Mouse (Mus musculus): Measurements from ENCODE around the gene Ethe1. TPM values are rescaled to one million over a fixed set of nuclear protein-coding genes. Genes with fewer than 3 reads are reported as not detected.

Gene Ethe1
- polyA plus RNA-seq, 1 experiment = 34.7 TPM

DNA sequence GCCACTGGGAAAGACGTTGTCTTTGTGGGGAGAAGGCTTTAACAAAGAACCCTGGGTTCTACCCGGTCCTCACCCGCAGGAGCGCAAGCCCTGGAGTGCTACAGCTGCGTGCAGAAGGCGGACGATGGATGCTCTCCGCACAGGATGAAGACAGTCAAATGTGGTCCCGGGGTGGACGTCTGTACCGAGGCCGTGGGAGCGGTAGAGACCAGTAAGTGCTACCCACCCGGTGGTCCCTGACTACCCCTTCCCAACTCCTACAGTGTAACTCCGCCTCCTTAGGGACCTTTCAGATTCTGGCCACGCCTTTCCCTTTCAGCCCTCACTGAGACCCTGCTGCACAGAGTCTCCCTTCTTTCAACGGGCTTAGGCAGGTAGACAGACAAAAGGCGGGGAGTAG lies 49.7 kb downstream of the Ethe1 start:
- no peaks in the 10 kb centered on the region for H3K36me3 ChIP-seq (ENCODE audit: control insufficient read depth, insufficient read depth)
- H3K4me2 ChIP-seq (ENCODE audit: low read depth) = no peak overlapping the region
- H3K4me3 ChIP-seq = no peak overlapping the region
- TF ChIP-seq TCF12 (IDR thresholded peaks at IDR 0.05; ENCODE audit: insufficient read depth, poor library complexity, severe bottlenecking) (no peak), REST (IDR thresholded peaks at IDR 0.05; ENCODE audit: insufficient read depth, insufficient read length) (no peak), TCF3 (IDR thresholded peaks at IDR 0.05; ENCODE audit: insufficient read length, low read depth) (no peak), MAX (IDR thresholded peaks at IDR 0.05; ENCODE audit: low read depth) (no peak), POLR2AphosphoS2 (IDR thresholded peaks at IDR 0.05; ENCODE audit: insufficient read length, low read depth) (no peak), CEBPB (IDR thresholded peaks at IDR 0.05; ENCODE audit: insufficient read depth, poor library complexity, severe bottlenecking) (no peak), MYOG (IDR thresholded peaks at IDR 0.05; ENCODE audit: control insufficient read depth in 1 of 3, insufficient read depth in 1 of 3, insufficient read length in 2 of 3, low read depth in 2 of 3) (no peak), MYOD1 (IDR thresholded peaks at IDR 0.05; ENCODE audit: control insufficient read depth in 1 of 3, insufficient read length in 2 of 3, low read depth in 2 of 3) (no peak), USF1 (IDR thresholded peaks at IDR 0.05; ENCODE audit: low read depth) (no peak), SRF (IDR thresholded peaks at IDR 0.05; ENCODE audit: control insufficient read depth, insufficient read length, low read depth) (no peak), E2F4 (IDR thresholded peaks at IDR 0.05; ENCODE audit: insufficient read depth) (no peak), POLR2A (IDR thresholded peaks at IDR 0.05; ENCODE audit: insufficient read length, low read depth) (no peak)
- H3ac ChIP-seq (ENCODE audit: control insufficient read depth, insufficient read length) = no peak overlapping the region
- peaks cover 29% of the 10 kb centered on the region for H3K27me3 ChIP-seq (ENCODE audit: control insufficient read depth, insufficient read depth, insufficient read length)
- H3K79me2 ChIP-seq (ENCODE audit: control insufficient read depth, insufficient read depth) = no peaks in the 10 kb centered on the region

DNA sequence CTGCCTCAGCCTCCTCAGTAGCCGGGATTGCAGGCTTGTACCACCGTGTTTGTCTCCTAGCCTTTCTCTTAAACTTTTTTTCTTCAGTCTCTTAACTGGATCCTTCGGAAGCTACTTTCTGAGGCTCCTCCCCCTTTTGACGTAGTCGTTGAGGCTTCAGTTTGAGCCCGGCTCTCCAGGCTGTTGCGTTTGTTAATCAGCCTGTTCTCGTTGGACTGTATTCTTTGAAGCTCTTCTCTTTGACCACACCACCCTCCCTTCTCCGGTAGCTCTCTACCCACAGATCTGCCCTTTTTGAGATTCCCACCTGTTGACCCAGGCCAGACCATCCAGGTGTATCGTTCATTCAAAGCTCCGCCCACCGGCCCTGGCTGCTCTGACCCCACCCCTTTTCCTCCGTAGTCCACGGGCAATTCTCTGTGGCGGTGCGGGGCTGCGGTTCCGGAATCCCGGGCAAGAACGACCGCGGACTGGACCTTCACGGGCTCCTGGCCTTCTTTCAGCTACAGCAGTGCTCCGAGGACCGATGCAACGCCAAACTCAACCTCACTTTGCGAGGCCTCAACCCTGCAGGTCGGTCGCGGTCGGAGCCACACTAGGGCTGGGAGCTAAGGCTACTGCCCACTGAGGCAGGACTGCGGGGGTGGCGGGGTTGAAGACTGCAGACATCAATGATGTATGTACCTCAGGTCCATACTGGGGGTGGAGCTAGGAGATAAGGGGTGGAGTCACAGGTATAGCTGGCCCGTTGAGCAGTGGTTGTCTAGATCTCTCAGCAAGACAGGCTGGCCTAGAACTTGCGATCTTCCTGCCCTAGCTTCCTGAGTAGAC lies 50.9 kb downstream of the Ethe1 start:
- no peak overlapping the region for H3ac ChIP-seq (ENCODE audit: control insufficient read depth, insufficient read length)
- H3K27me3 ChIP-seq (ENCODE audit: control insufficient read depth, insufficient read depth, insufficient read length) = peaks cover 29% of the 10 kb centered on the region
- no peak overlapping the region for H3K4me3 ChIP-seq
- no peaks in the 10 kb centered on the region for H3K79me2 ChIP-seq (ENCODE audit: control insufficient read depth, insufficient read depth)
- H3K4me2 ChIP-seq (ENCODE audit: low read depth) = no peak overlapping the region
- TF ChIP-seq SRF (IDR thresholded peaks at IDR 0.05; ENCODE audit: control insufficient read depth, insufficient read length, low read depth) = no peak
- no peak for TF ChIP-seq MYOD1 (IDR thresholded peaks at IDR 0.05; ENCODE audit: control insufficient read depth in 1 of 3, insufficient read length in 2 of 3, low read depth in 2 of 3)
- no peak for TF ChIP-seq MAX (IDR thresholded peaks at IDR 0.05; ENCODE audit: low read depth)
- no peak for TF ChIP-seq POLR2A (IDR thresholded peaks at IDR 0.05; ENCODE audit: insufficient read length, low read depth)
- TF ChIP-seq TCF12 (IDR thresholded peaks at IDR 0.05; ENCODE audit: insufficient read depth, poor library complexity, severe bottlenecking) = no peak
- no peak for TF ChIP-seq TCF3 (IDR thresholded peaks at IDR 0.05; ENCODE audit: insufficient read length, low read depth)
- TF ChIP-seq CEBPB (IDR thresholded peaks at IDR 0.05; ENCODE audit: insufficient read depth, poor library complexity, severe bottlenecking) = no peak
- TF ChIP-seq USF1 (IDR thresholded peaks at IDR 0.05; ENCODE audit: low read depth) = no peak
- no peak for TF ChIP-seq POLR2AphosphoS2 (IDR thresholded peaks at IDR 0.05; ENCODE audit: insufficient read length, low read depth)
- no peak for TF ChIP-seq REST (IDR thresholded peaks at IDR 0.05; ENCODE audit: insufficient read depth, insufficient read length)
- no peak for TF ChIP-seq MYOG (IDR thresholded peaks at IDR 0.05; ENCODE audit: control insufficient read depth in 1 of 3, insufficient read depth in 1 of 3, insufficient read length in 2 of 3, low read depth in 2 of 3)
- TF ChIP-seq E2F4 (IDR thresholded peaks at IDR 0.05; ENCODE audit: insufficient read depth) = no peak
- no peaks in the 10 kb centered on the region for H3K36me3 ChIP-seq (ENCODE audit: control insufficient read depth, insufficient read depth)

- H3K4me3 ChIP-seq = no peak overlapping the region
- TF ChIP-seq TCF12 (IDR thresholded peaks at IDR 0.05; ENCODE audit: insufficient read depth, poor library complexity, severe bottlenecking) (no peak), USF1 (IDR thresholded peaks at IDR 0.05; ENCODE audit: low read depth) (no peak), SRF (IDR thresholded peaks at IDR 0.05; ENCODE audit: control insufficient read depth, insufficient read length, low read depth) (no peak), MYOD1 (IDR thresholded peaks at IDR 0.05; ENCODE audit: control insufficient read depth in 1 of 3, insufficient read length in 2 of 3, low read depth in 2 of 3) (no peak), POLR2AphosphoS2 (IDR thresholded peaks at IDR 0.05; ENCODE audit: insufficient read length, low read depth) (no peak), TCF3 (IDR thresholded peaks at IDR 0.05; ENCODE audit: insufficient read length, low read depth) (no peak), E2F4 (IDR thresholded peaks at IDR 0.05; ENCODE audit: insufficient read depth) (no peak), CEBPB (IDR thresholded peaks at IDR 0.05; ENCODE audit: insufficient read depth, poor library complexity, severe bottlenecking) (no peak), MYOG (IDR thresholded peaks at IDR 0.05; ENCODE audit: control insufficient read depth in 1 of 3, insufficient read depth in 1 of 3, insufficient read length in 2 of 3, low read depth in 2 of 3) (no peak), REST (IDR thresholded peaks at IDR 0.05; ENCODE audit: insufficient read depth, insufficient read length) (no peak), POLR2A (IDR thresholded peaks at IDR 0.05; ENCODE audit: insufficient read length, low read depth) (no peak), MAX (IDR thresholded peaks at IDR 0.05; ENCODE audit: low read depth) (no peak)
- no peaks in the 10 kb centered on the region for H3K36me3 ChIP-seq (ENCODE audit: control insufficient read depth, insufficient read depth)
- H3K79me2 ChIP-seq (ENCODE audit: control insufficient read depth, insufficient read depth) = no peaks in the 10 kb centered on the region
- no peak overlapping the region for H3K4me2 ChIP-seq (ENCODE audit: low read depth)
- H3ac ChIP-seq (ENCODE audit: control insufficient read depth, insufficient read length) = no peak overlapping the region
- H3K27me3 ChIP-seq (ENCODE audit: control insufficient read depth, insufficient read depth, insufficient read length) = peaks cover 29% of the 10 kb centered on the region
These were observed 53.1 kb downstream of the Ethe1 start for GRCm38 (mm10) chr7:24640450-24640849.

DNA sequence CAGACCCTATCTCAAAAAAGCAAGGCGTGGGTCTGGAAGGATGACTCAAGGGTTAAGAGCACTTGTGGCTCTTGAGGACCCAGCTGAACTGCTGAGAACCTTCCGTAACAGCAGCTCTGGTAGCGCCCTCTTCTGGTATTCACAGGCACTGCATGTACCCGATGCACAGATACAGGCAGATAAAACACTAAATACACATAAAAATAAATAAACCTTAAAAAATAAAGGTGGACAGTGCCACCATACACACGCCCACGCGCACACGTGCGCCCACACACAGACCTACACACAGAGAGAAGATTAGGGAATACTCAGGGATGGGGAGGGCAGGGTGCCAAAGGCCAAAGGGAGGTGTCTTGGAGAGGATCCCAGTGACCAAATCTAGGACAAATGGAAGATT lies 55.1 kb downstream of the Ethe1 start:
- Histone ChIP-seq H3ac (ENCODE audit: control insufficient read depth, insufficient read length) (no peak overlapping the region), H3K79me2 (ENCODE audit: control insufficient read depth, insufficient read depth) (no peaks in the 10 kb centered on the region), H3K4me3 (no peak overlapping the region), H3K4me2 (ENCODE audit: low read depth) (no peak overlapping the region), H3K27me3 (ENCODE audit: control insufficient read depth, insufficient read depth, insufficient read length) (peaks cover 14% of the 10 kb centered on the region), H3K36me3 (ENCODE audit: control insufficient read depth, insufficient read depth) (no peaks in the 10 kb centered on the region)
- TF ChIP-seq POLR2A (IDR thresholded peaks at IDR 0.05; ENCODE audit: insufficient read length, low read depth) (no peak), TCF12 (IDR thresholded peaks at IDR 0.05; ENCODE audit: insufficient read depth, poor library complexity, severe bottlenecking) (no peak), E2F4 (IDR thresholded peaks at IDR 0.05; ENCODE audit: insufficient read depth) (no peak), CEBPB (IDR thresholded peaks at IDR 0.05; ENCODE audit: insufficient read depth, poor library complexity, severe bottlenecking) (no peak), POLR2AphosphoS2 (IDR thresholded peaks at IDR 0.05; ENCODE audit: insufficient read length, low read depth) (no peak), USF1 (IDR thresholded peaks at IDR 0.05; ENCODE audit: low read depth) (no peak), SRF (IDR thresholded peaks at IDR 0.05; ENCODE audit: control insufficient read depth, insufficient read length, low read depth) (no peak), MYOD1 (IDR thresholded peaks at IDR 0.05; ENCODE audit: control insufficient read depth in 1 of 3, insufficient read length in 2 of 3, low read depth in 2 of 3) (no peak), REST (IDR thresholded peaks at IDR 0.05; ENCODE audit: insufficient read depth, insufficient read length) (no peak), MAX (IDR thresholded peaks at IDR 0.05; ENCODE audit: low read depth) (no peak), MYOG (IDR thresholded peaks at IDR 0.05; ENCODE audit: control insufficient read depth in 1 of 3, insufficient read depth in 1 of 3, insufficient read length in 2 of 3, low read depth in 2 of 3) (no peak), TCF3 (IDR thresholded peaks at IDR 0.05; ENCODE audit: insufficient read length, low read depth) (no peak)

All from myocyte (in vitro differentiated cells).